Mouse (Mus musculus): ENCODE data around the gene Bbc3. TPM values are rescaled to one million over a fixed set of nuclear protein-coding genes. Genes with fewer than 3 reads are reported as not detected.

The Bbc3 gene
- polyA plus RNA-seq, 1 experiment from 2014 or later, result 14.2 TPM

DNA sequence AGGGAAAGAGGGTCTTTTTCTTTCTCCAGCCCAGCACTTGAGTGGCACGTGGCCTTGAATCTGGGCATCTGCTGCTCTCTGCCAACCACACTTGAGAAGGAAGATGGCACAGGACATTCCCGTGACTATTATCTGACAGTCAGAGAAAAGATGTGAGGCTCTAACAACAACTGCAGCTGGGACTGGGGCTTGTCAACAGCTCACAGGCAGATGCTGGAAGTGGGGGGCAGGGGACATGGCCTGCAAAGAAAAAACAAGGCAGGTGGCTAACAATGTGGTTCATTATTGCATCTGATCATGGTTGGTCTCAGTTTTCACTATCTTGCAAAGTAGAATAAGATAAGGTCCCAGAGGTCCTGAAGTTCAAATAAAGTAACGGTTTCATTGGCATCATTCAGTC is 36.4 kb downstream of the Bbc3 start:
- WGBS, result 84% methylated on average over 3 of the region's 3 CpGs
- Histone ChIP-seq H3K27ac (ENCODE audit: low read length) (no peak overlapping the region), H3K9me3 (ENCODE audit: low read length) (no peaks in the 10 kb centered on the region), H3K4me3 (ENCODE audit: low read length) (no peak overlapping the region), H3K36me3 (ENCODE audit: insufficient read depth, low read length) (peaks cover 28% of the 10 kb centered on the region), H3K9ac (replicated peaks; ENCODE audit: low read length) (no peak overlapping the region), H3K4me1 (ENCODE audit: insufficient read depth, low read length) (no peaks in the 10 kb centered on the region), H3K4me2 (replicated peaks; ENCODE audit: low read depth, low read length) (no peak overlapping the region), H3K27me3 (ENCODE audit: insufficient read depth, low read length) (no peaks in the 10 kb centered on the region)
- no peak for ATAC-seq (ENCODE audit: low FRiP score, low TSS enrichment)

DNA sequence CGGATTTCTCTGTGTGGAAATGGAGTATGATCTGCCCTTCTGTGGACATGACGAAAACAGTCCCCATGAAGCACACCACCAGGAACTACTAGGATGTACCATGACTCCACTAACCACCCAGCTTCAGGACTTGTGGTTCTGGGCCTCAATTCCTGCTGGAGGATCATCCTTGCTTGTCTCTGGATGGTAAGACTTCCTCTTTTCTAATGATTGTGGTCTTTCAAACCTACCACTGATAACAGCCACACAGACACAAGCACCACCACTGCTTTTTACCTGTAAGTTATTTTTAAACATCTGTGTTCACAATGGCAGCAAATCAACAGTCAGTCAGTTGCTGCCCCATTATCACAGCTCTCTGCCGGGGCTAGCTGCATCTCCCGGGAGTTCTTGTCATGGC is 37.1 kb downstream of the Bbc3 start:
- H3K4me2 ChIP-seq (replicated peaks; ENCODE audit: low read depth, low read length), result no peak overlapping the region
- no peak for ATAC-seq (ENCODE audit: low FRiP score, low TSS enrichment)
- H3K4me1 ChIP-seq (ENCODE audit: insufficient read depth, low read length), result no peaks in the 10 kb centered on the region
- 88% methylated on average over 4 of the region's 4 CpGs for WGBS
- no peaks in the 10 kb centered on the region for H3K27me3 ChIP-seq (ENCODE audit: insufficient read depth, low read length)
- H3K36me3 ChIP-seq (ENCODE audit: insufficient read depth, low read length), result peaks cover 25% of the 10 kb centered on the region
- no peaks in the 10 kb centered on the region for H3K9me3 ChIP-seq (ENCODE audit: low read length)
- H3K9ac ChIP-seq (replicated peaks; ENCODE audit: low read length), result no peak overlapping the region
- no peak overlapping the region for H3K4me3 ChIP-seq (ENCODE audit: low read length)
- no peak overlapping the region for H3K27ac ChIP-seq (ENCODE audit: low read length)

DNA sequence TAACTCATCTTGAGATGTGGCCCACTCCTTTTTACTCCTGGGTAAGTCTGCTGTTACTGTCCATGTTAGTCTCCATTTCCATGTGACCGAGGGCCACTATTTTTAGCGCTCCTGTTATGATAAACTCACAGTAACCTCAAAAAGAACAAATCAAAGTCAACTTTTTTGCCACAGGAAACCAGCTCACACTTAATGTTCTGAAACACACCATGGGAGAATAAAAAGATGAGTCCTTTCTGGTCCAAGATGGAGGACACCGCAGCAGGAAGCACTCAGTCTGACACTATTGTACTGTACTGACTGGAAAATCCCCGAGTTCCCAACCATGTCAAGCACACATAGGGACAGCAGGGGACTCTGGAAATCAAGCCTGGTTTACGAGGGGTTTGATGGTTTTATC is 41.8 kb downstream of the Bbc3 start:
- 50% methylated on average over 5 of the region's 5 CpGs for WGBS
- Histone ChIP-seq H3K27me3 (ENCODE audit: insufficient read depth, low read length) (no peaks in the 10 kb centered on the region), H3K4me1 (ENCODE audit: insufficient read depth, low read length) (no peaks in the 10 kb centered on the region), H3K27ac (ENCODE audit: low read length) (no peak overlapping the region), H3K9ac (replicated peaks; ENCODE audit: low read length) (no peak overlapping the region), H3K4me3 (ENCODE audit: low read length) (no peak overlapping the region), H3K4me2 (replicated peaks; ENCODE audit: low read depth, low read length) (no peak overlapping the region), H3K9me3 (ENCODE audit: low read length) (no peaks in the 10 kb centered on the region), H3K36me3 (ENCODE audit: insufficient read depth, low read length) (peaks cover 42% of the 10 kb centered on the region)
- ATAC-seq (ENCODE audit: low FRiP score, low TSS enrichment), result no peak

DNA sequence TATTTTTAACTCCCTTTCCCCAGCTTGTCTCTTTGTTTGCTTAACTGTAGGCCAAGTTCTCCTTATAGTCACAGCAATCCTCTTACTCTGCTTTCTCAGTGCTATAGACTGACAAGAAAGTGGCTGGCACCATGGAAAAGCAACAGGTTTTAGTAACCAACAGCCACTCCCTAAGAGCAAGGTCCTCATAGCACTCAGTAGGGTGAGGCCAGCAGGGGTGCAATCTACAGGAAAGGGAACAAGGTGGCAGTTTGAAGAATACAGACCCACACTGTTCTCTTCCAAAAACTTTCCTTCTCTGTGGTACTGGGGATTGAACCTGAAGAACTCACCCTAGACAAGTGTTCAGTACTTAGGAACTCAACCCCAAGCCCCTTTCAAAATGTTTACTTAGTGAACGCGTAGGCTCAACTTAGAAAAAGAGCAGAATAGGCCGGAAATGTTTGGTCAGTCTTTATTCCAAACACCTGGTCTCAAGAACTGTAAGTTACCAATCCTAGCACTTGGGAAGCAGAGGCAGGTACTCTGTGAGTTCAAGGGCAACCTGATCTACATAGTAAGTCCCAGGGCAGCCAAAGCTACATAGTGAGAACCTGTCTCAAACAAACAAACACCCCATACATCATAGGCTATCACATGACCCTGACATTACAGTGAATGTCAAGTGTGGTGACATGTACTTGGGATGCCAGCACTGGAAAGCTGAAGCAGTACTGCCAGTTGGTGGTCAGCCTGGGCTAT is 47.8 kb downstream of the Bbc3 start:
- H3K27ac ChIP-seq (ENCODE audit: low read length), result no peak overlapping the region
- H3K9ac ChIP-seq (replicated peaks; ENCODE audit: low read length), result no peak overlapping the region
- 94% methylated on average over 3 of the region's 3 CpGs for WGBS
- ATAC-seq (ENCODE audit: low FRiP score, low TSS enrichment), result no peak
- H3K4me2 ChIP-seq (replicated peaks; ENCODE audit: low read depth, low read length), result no peak overlapping the region
- H3K4me1 ChIP-seq (ENCODE audit: insufficient read depth, low read length), result no peaks in the 10 kb centered on the region
- H3K27me3 ChIP-seq (ENCODE audit: insufficient read depth, low read length), result no peaks in the 10 kb centered on the region
- H3K9me3 ChIP-seq (ENCODE audit: low read length), result no peaks in the 10 kb centered on the region
- peaks cover 61% of the 10 kb centered on the region for H3K36me3 ChIP-seq (ENCODE audit: insufficient read depth, low read length)
- no peak overlapping the region for H3K4me3 ChIP-seq (ENCODE audit: low read length)

DNA sequence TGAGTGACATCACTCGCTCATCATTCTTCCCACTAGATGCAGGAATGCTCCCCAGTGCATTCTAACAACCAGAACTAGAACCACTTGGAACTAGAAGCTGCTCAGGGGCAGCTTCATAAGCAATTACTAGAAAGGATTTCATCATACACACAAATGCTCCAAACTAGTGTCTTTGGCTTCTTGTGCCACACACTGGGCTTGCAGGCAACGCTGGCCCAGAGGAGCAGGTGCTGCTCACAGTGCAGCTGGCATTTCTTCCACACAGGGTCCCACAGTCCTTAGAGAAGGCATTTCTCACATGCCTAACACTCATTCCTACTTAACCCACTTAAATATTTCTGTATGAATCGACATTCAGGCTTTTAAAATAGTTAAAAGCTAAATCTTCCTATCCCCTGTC is 49.4 kb downstream of the Bbc3 start:
- Histone ChIP-seq H3K4me3 (ENCODE audit: low read length) (no peak overlapping the region), H3K4me1 (ENCODE audit: insufficient read depth, low read length) (no peaks in the 10 kb centered on the region), H3K9ac (replicated peaks; ENCODE audit: low read length) (no peak overlapping the region), H3K27me3 (ENCODE audit: insufficient read depth, low read length) (no peaks in the 10 kb centered on the region), H3K4me2 (replicated peaks; ENCODE audit: low read depth, low read length) (no peak overlapping the region), H3K36me3 (ENCODE audit: insufficient read depth, low read length) (peaks cover 56% of the 10 kb centered on the region), H3K9me3 (ENCODE audit: low read length) (no peaks in the 10 kb centered on the region), H3K27ac (ENCODE audit: low read length) (no peak overlapping the region)
- WGBS, result 95% methylated on average over 3 of the region's 3 CpGs
- no peak for ATAC-seq (ENCODE audit: low FRiP score, low TSS enrichment)

DNA sequence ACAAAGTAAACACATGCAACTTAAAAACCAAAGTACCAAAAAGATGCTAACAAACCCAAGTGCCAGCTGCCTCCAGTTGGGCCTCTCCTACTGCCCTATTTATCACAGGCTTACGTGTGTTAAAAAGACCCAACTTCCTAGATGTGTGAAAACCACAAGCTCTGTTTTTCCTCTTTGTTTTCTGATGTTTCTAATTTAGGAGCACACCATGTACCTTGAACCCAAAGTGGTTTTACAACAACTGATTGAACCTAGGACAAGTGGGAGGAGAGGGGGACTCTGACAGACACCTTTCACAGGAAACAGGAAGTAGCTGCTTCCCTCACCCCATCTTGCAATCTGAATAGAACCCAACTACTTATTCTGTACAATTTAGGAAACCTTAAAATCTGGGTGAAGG is 56.1 kb downstream of the Bbc3 start:
- peak overlapping the region; percentile 15 for H3K27ac ChIP-seq (ENCODE audit: low read length)

DNA sequence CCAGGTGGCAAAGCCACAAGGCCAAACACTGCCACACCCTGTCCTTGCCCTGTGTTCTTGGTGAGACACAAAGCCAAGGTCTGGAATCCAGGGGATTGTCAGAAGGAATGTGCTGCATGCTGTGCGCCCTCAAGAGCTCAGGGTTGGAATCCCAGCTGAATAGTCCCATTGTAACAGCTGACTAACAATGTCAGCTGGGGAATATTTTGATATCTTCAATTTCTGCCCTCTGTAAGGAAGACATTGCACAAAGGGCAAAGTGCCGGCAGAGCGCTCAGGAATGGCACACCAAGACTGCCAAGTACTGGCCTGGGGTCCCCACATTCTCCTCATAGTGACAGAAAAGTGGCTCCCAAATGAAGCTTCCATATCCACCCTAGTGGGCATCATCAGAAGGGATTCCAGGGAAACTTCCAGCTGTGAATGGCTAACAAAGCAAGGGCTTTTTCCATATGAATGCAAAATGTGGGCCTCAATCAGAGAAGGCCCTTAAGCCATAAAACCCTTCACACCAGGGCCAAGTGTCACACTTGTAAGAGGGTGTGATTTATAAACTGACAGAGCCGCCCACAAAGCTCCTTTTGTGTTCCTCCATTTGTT is 56.8 kb downstream of the Bbc3 start:
- Histone ChIP-seq H3K36me3 (ENCODE audit: insufficient read depth, low read length) (peaks cover 70% of the 10 kb centered on the region), H3K27ac (ENCODE audit: low read length) (peak overlapping the region; percentile 15; the same call in 1 of the 2 replicates)
- no peak for ATAC-seq (ENCODE audit: low FRiP score, low TSS enrichment)

More for the DNA sequence above, 56.1 kb downstream of the Bbc3 start:
- no peak for ATAC-seq (ENCODE audit: low FRiP score, low TSS enrichment)
- 75% methylated on average over 1 of the region's 1 CpGs for WGBS
- peaks cover 11% of the 10 kb centered on the region for H3K4me1 ChIP-seq (ENCODE audit: insufficient read depth, low read length)
- H3K4me2 ChIP-seq (replicated peaks; ENCODE audit: low read depth, low read length), result no peak overlapping the region
- no peaks in the 10 kb centered on the region for H3K27me3 ChIP-seq (ENCODE audit: insufficient read depth, low read length)
- H3K4me3 ChIP-seq (ENCODE audit: low read length), result no peak overlapping the region
- H3K36me3 ChIP-seq (ENCODE audit: insufficient read depth, low read length), result peaks cover 65% of the 10 kb centered on the region
- no peaks in the 10 kb centered on the region for H3K9me3 ChIP-seq (ENCODE audit: low read length)
- no peak overlapping the region for H3K9ac ChIP-seq (replicated peaks; ENCODE audit: low read length)

DNA sequence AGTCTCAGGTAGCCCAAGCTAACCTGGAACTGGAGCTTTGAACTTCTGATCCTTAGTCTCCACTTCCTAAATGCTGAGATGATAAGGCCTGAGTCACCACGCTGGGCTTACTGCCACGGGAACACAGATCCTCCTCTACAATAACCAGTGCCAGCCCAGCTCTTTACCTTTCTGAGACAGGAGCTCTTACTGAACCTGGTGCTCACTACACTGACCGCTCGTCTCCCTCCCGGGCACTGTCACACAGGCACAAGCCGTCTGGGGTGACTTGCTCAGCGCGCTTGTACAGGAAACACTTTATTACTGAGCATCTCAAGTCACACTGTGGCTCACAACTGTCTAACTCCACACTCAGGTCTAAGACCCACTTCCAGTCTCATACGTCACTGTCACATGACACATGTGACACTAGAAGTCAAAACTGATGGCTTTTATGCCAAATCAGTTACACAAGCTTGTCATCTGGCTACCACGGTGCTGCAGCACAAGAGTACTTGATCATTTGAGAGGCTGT is 58.0 kb downstream of the Bbc3 start:
- Histone ChIP-seq H3K4me2 (replicated peaks; ENCODE audit: low read depth, low read length) (no peak overlapping the region), H3K4me1 (ENCODE audit: insufficient read depth, low read length) (peaks cover 11% of the 10 kb centered on the region), H3K27me3 (ENCODE audit: insufficient read depth, low read length) (no peaks in the 10 kb centered on the region), H3K4me3 (ENCODE audit: low read length) (no peak overlapping the region), H3K9me3 (ENCODE audit: low read length) (no peaks in the 10 kb centered on the region), H3K27ac (ENCODE audit: low read length) (no peak overlapping the region), H3K36me3 (ENCODE audit: insufficient read depth, low read length) (peaks cover 79% of the 10 kb centered on the region), H3K9ac (replicated peaks; ENCODE audit: low read length) (no peak overlapping the region)
- no peak for ATAC-seq (ENCODE audit: low FRiP score, low TSS enrichment)
- 51% methylated on average over 10 of the region's 10 CpGs for WGBS

More for the DNA sequence above, 56.8 kb downstream of the Bbc3 start:
- Histone ChIP-seq H3K27me3 (ENCODE audit: insufficient read depth, low read length) (no peaks in the 10 kb centered on the region), H3K4me2 (replicated peaks; ENCODE audit: low read depth, low read length) (no peak overlapping the region), H3K9me3 (ENCODE audit: low read length) (no peaks in the 10 kb centered on the region), H3K4me3 (ENCODE audit: low read length) (no peak overlapping the region), H3K9ac (replicated peaks; ENCODE audit: low read length) (no peak overlapping the region), H3K4me1 (ENCODE audit: insufficient read depth, low read length) (peaks cover 11% of the 10 kb centered on the region)
- WGBS, result 48% methylated on average over 4 of the region's 4 CpGs

DNA sequence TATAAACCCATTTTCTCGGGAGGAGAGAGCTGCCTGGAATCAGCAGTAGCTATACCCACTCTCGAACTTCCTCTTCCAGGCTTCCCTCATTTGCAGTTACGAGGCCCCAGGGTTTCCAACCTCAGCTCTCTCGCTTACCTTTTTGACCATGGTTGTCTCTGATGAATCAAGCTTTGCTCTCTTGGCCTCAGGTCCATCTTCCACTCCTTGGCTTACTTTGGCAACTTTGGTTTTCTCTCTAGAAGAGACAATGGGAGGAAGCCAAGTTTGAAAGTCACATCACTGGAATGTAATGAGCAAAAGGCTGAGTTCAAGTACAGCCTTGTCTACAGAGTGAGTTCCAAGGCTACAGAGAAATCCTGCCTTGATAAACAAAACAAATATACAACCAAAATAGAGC is 58.5 kb downstream of the Bbc3 start:
- Histone ChIP-seq H3K9me3 (ENCODE audit: low read length) (no peaks in the 10 kb centered on the region), H3K27me3 (ENCODE audit: insufficient read depth, low read length) (no peaks in the 10 kb centered on the region), H3K4me3 (ENCODE audit: low read length) (no peak overlapping the region), H3K36me3 (ENCODE audit: insufficient read depth, low read length) (peaks cover 78% of the 10 kb centered on the region), H3K27ac (ENCODE audit: low read length) (no peak overlapping the region), H3K4me2 (replicated peaks; ENCODE audit: low read depth, low read length) (no peak overlapping the region), H3K4me1 (ENCODE audit: insufficient read depth, low read length) (peaks cover 11% of the 10 kb centered on the region), H3K9ac (replicated peaks; ENCODE audit: low read length) (no peak overlapping the region)
- ATAC-seq (ENCODE audit: low FRiP score, low TSS enrichment), result no peak
- 59% methylated on average over 4 of the region's 4 CpGs for WGBS
